Mouse (Mus musculus) brain, embryonic 14.5 days (tissue): ENCODE data around the gene Tat.

ENCODE experiments used
- CTCF ChIP-seq: fragments of 200-500 bp; IDR thresholded peaks from 2 replicates; pipeline ENCODE4 v1.5.1; 2012; ENCODE audit warnings: inconsistent platforms, mild to moderate bottlenecking, moderate library complexity, borderline replicate concordance; ENCODE audit not compliant: insufficient read depth, insufficient read length; ENCODE audit errors: extremely low read depth
- POLR2A ChIP-seq: fragments of 200-500 bp; IDR thresholded peaks from 2 replicates; pipeline ENCODE4 v1.6.1; 2012; ENCODE audit warnings: mild to moderate bottlenecking, inconsistent platforms, borderline replicate concordance; ENCODE audit not compliant: poor library complexity, insufficient read depth, insufficient read length, severe bottlenecking; ENCODE audit errors: extremely low read depth

- TF ChIP-seq POLR2A (no peak), CTCF (no peak)
These were observed 9.7 kb downstream of the Tat start for GRCm38 (mm10) chr8:109999974-110000373.
